Mouse (Mus musculus): ENCODE measurements around the gene Gm12355. TPM values are rescaled to one million over a fixed set of nuclear protein-coding genes. Genes with fewer than 3 reads are reported as not detected.

Gene Gm12355
- polyA plus RNA-seq, 1 experiment from 2014 or later, result 0.64 TPM

GRCm38 (mm10) chr11:98599291-98599690, 26.2 kb downstream of the Gm12355 start:
- 29% methylated on average over 18 of the region's 18 CpGs for WGBS
- no peaks in the 10 kb centered on the region for H3K9me3 ChIP-seq
- peaks cover 14% of the 10 kb centered on the region for H3K4me1 ChIP-seq
- H3K36me3 ChIP-seq, result no peaks in the 10 kb centered on the region
- no peak overlapping the region for H3K4me3 ChIP-seq
- no peak for ATAC-seq (ENCODE audit: insufficient number of reproducible peaks, low FRiP score, low TSS enrichment, low read depth)
- H3K27ac ChIP-seq, result no peak overlapping the region
- H3K27me3 ChIP-seq, result peaks cover 45% of the 10 kb centered on the region
- no peak overlapping the region for H3K4me2 ChIP-seq
- no peak overlapping the region for H3K9ac ChIP-seq

- H3K4me2 ChIP-seq, result no peak overlapping the region
- no peaks in the 10 kb centered on the region for H3K36me3 ChIP-seq
- H3K9ac ChIP-seq, result no peak overlapping the region
- H3K4me1 ChIP-seq, result peaks cover 14% of the 10 kb centered on the region
- H3K9me3 ChIP-seq, result no peaks in the 10 kb centered on the region
- H3K4me3 ChIP-seq, result no peak overlapping the region
- WGBS, result 55% methylated on average over 18 of the region's 18 CpGs
- peaks cover 45% of the 10 kb centered on the region for H3K27me3 ChIP-seq
- H3K27ac ChIP-seq, result no peak overlapping the region
- no peak for ATAC-seq (ENCODE audit: insufficient number of reproducible peaks, low FRiP score, low TSS enrichment, low read depth)
Measured at GRCm38 (mm10) chr11:98598851-98599290, 26.6 kb downstream of the Gm12355 start.

- H3K9me3 ChIP-seq, result no peaks in the 10 kb centered on the region
- no peaks in the 10 kb centered on the region for H3K36me3 ChIP-seq
- H3K9ac ChIP-seq, result no peak within 1 kb of the TSS
- ATAC-seq (ENCODE audit: insufficient number of reproducible peaks, low FRiP score, low TSS enrichment, low read depth), result no peak
- no peak within 1 kb of the TSS for H3K4me3 ChIP-seq
- peaks cover 14% of the 10 kb centered on the region for H3K4me1 ChIP-seq
- no peak within 1 kb of the TSS for H3K4me2 ChIP-seq
- 74% methylated on average over 8 of the region's 8 CpGs for WGBS
- peaks cover 45% of the 10 kb centered on the region for H3K27me3 ChIP-seq
- H3K27ac ChIP-seq, result no peak within 1 kb of the TSS
Measured at GRCm38 (mm10) chr11:98597991-98598390, 27.5 kb downstream of the Gm12355 start, which contains the start of gene Lrrc3c. Lrrc3c (plus strand) TSS chr11:98598291.

- H3K9ac ChIP-seq, result no peak overlapping the region
- peaks cover 13% of the 10 kb centered on the region for H3K4me1 ChIP-seq
Measured at GRCm38 (mm10) chr11:98597363-98597762, 28.1 kb downstream of the Gm12355 start.

GRCm38 (mm10) chr11:98595955-98596354, 29.5 kb downstream of the Gm12355 start:
- Histone ChIP-seq H3K9ac (no peak overlapping the region), H3K27me3 (peaks cover 40% of the 10 kb centered on the region), H3K4me3 (no peak overlapping the region), H3K36me3 (no peaks in the 10 kb centered on the region), H3K27ac (no peak overlapping the region), H3K4me1 (0 out of 2 replicates have a peak, but pooled peaks cover 8% of the 10 kb centered on the region), H3K9me3 (no peaks in the 10 kb centered on the region), H3K4me2 (no peak overlapping the region)
- WGBS, result 75% methylated on average over 3 of the region's 3 CpGs
- no peak for ATAC-seq (ENCODE audit: insufficient number of reproducible peaks, low FRiP score, low TSS enrichment, low read depth)

More at GRCm38 (mm10) chr11:98597363-98597762, 28.1 kb downstream of the Gm12355 start:
- no peak overlapping the region for H3K4me2 ChIP-seq
- peaks cover 48% of the 10 kb centered on the region for H3K27me3 ChIP-seq
- no peaks in the 10 kb centered on the region for H3K9me3 ChIP-seq
- no peak overlapping the region for H3K27ac ChIP-seq
- WGBS, result 37% methylated on average over 6 of the region's 6 CpGs
- ATAC-seq (ENCODE audit: insufficient number of reproducible peaks, low FRiP score, low TSS enrichment, low read depth), result no peak
- H3K4me3 ChIP-seq, result no peak overlapping the region
- no peaks in the 10 kb centered on the region for H3K36me3 ChIP-seq

- ATAC-seq (ENCODE audit: insufficient number of reproducible peaks, low FRiP score, low TSS enrichment, low read depth), result no peak
- H3K36me3 ChIP-seq, result no peaks in the 10 kb centered on the region
- whole genome bisulfite sequencing, result 78% methylated on average over 10 of the region's 10 CpGs
- no peaks in the 10 kb centered on the region for H3K9me3 ChIP-seq
- H3K9ac ChIP-seq, result no peak overlapping the region
- no peak overlapping the region for H3K27ac ChIP-seq
- H3K4me3 ChIP-seq, result no peak overlapping the region
- 0 out of 2 replicates have a peak, but pooled peaks cover 8% of the 10 kb centered on the region for H3K4me1 ChIP-seq
- H3K4me2 ChIP-seq, result no peak overlapping the region
- peaks cover 35% of the 10 kb centered on the region for H3K27me3 ChIP-seq
Measured at GRCm38 (mm10) chr11:98595473-98595872, 30.0 kb downstream of the Gm12355 start.

GRCm38 (mm10) chr11:98595021-98595420, 30.4 kb downstream of the Gm12355 start:
- Histone ChIP-seq H3K4me2 (no peak overlapping the region), H3K9ac (no peak overlapping the region), H3K9me3 (no peaks in the 10 kb centered on the region), H3K36me3 (no peaks in the 10 kb centered on the region), H3K27ac (no peak overlapping the region), H3K27me3 (peaks cover 33% of the 10 kb centered on the region), H3K4me1 (0 out of 2 replicates have a peak, but pooled peaks cover 8% of the 10 kb centered on the region), H3K4me3 (no peak overlapping the region)
- 70% methylated on average over 6 of the region's 6 CpGs for WGBS
- no peak for ATAC-seq (ENCODE audit: insufficient number of reproducible peaks, low FRiP score, low TSS enrichment, low read depth)

GRCm38 (mm10) chr11:98590548-98591445, 34.7 kb downstream of the Gm12355 start:
- Histone ChIP-seq H3K9me3 (no peaks in the 10 kb centered on the region), H3K4me1 (peaks cover 19% of the 10 kb centered on the region), H3K27me3 (peaks cover 9% of the 10 kb centered on the region), H3K9ac (no peak overlapping the region), H3K27ac (no peak overlapping the region), H3K36me3 (no peaks in the 10 kb centered on the region), H3K4me3 (no peak overlapping the region), H3K4me2 (no peak overlapping the region)
- no peak for ATAC-seq (ENCODE audit: insufficient number of reproducible peaks, low FRiP score, low TSS enrichment, low read depth)
- 69% methylated on average over 19 of the region's 19 CpGs for WGBS

- Histone ChIP-seq H3K9ac (no peak overlapping the region), H3K4me3 (no peak overlapping the region), H3K9me3 (no peaks in the 10 kb centered on the region), H3K4me2 (no peak overlapping the region), H3K4me1 (peaks cover 30% of the 10 kb centered on the region), H3K27me3 (peaks cover 9% of the 10 kb centered on the region), H3K36me3 (no peaks in the 10 kb centered on the region), H3K27ac (no peak overlapping the region)
- 84% methylated on average over 8 of the region's 8 CpGs for WGBS
- ATAC-seq (ENCODE audit: insufficient number of reproducible peaks, low FRiP score, low TSS enrichment, low read depth), result no peak
Measured at GRCm38 (mm10) chr11:98589306-98589705, 36.2 kb downstream of the Gm12355 start.

GRCm38 (mm10) chr11:98588833-98589281, 36.6 kb downstream of the Gm12355 start:
- Histone ChIP-seq H3K36me3 (no peaks in the 10 kb centered on the region), H3K27ac (no peak overlapping the region), H3K27me3 (peaks cover 9% of the 10 kb centered on the region), H3K4me1 (peaks cover 33% of the 10 kb centered on the region), H3K4me2 (no peak overlapping the region), H3K9ac (no peak overlapping the region), H3K9me3 (no peaks in the 10 kb centered on the region), H3K4me3 (no peak overlapping the region)
- WGBS, result 51% methylated on average over 6 of the region's 6 CpGs
- ATAC-seq (ENCODE audit: insufficient number of reproducible peaks, low FRiP score, low TSS enrichment, low read depth), result no peak

- no peaks in the 10 kb centered on the region for H3K9me3 ChIP-seq
- H3K4me1 ChIP-seq, result peaks cover 33% of the 10 kb centered on the region
- 7% methylated on average over 20 of the region's 20 CpGs for WGBS
- peak; percentile 57 for ATAC-seq (ENCODE audit: insufficient number of reproducible peaks, low FRiP score, low TSS enrichment, low read depth)
- peaks cover 9% of the 10 kb centered on the region for H3K27me3 ChIP-seq
- peak overlapping the region; percentile 96 for H3K4me3 ChIP-seq
- H3K36me3 ChIP-seq, result peaks cover 8% of the 10 kb centered on the region
- peak overlapping the region; percentile 90 for H3K27ac ChIP-seq
- 0 out of 2 replicates have a peak overlapping the region, but pooled peaks have one; percentile 7 for H3K9ac ChIP-seq
- peak overlapping the region; percentile 80 for H3K4me2 ChIP-seq
Measured at GRCm38 (mm10) chr11:98587684-98588546, 37.5 kb downstream of the Gm12355 start.
